Mouse (Mus musculus) olfactory bulb, adult 2 months (tissue): ENCODE data around the gene Yif1b.

Experiments used
- CTCF ChIP-seq: fragments of 200-500 bp; IDR thresholded peaks from 2 replicates; pipeline ENCODE4 v1.5.1; 2012; ENCODE audit warnings: low read depth, mild to moderate bottlenecking, low read length, moderate library complexity; ENCODE audit not compliant: insufficient read depth
- POLR2A ChIP-seq: fragments of 200-500 bp; IDR thresholded peaks from 2 replicates; pipeline ENCODE4 v1.6.1; 2012; ENCODE audit warnings: mild to moderate bottlenecking, low read depth, low read length, moderate library complexity; ENCODE audit not compliant: insufficient read depth

DNA sequence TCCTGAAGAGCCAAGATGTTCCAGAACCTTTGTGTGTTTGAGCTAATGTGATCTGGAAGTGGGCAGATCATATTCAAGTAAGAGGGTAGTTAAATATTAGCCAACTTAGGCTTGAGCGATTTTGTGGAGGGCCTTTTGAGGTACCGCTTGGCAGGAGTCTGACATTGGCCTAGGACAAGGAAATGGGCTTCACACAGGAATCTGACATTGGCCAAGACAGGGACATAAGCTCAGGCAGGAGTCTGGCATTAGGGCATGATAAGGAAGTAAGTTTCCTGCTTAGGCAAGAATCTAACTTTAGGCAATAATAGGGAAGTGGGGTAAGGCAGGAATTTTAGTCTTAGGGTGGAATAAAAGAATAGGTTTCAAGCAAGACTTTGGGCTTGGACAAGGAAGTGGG, 23.9 kb upstream of the Yif1b start:
- TF ChIP-seq CTCF (no peak), POLR2A (no peak)
